Mouse (Mus musculus): ENCODE measurements at regions not wholly inside any gene's neighbourhood (a gene's known extent, or its start where the extent isn't known, plus 50 kb on each side); places are given as distances from the start of the nearest gene placed in this dataset.

- no peaks in the 10 kb centered on the region for H3K4me1 ChIP-seq (ENCODE audit: control insufficient read depth, insufficient read depth, low read length)
- no peaks in the 10 kb centered on the region for H3K27me3 ChIP-seq (ENCODE audit: control insufficient read depth, insufficient read depth, low read length)
- H3K27ac ChIP-seq (ENCODE audit: control insufficient read depth, insufficient read depth, low read depth, low read length) = no peak overlapping the region
- H3K36me3 ChIP-seq (ENCODE audit: control insufficient read depth, insufficient read depth, low read length) = no peaks in the 10 kb centered on the region
- no peak overlapping the region for H3K4me3 ChIP-seq (ENCODE audit: control insufficient read depth, low read depth, low read length)
- TF ChIP-seq POLR2A (IDR thresholded peaks at IDR 0.05; ENCODE audit: control insufficient read depth, low read depth, low read length) = no peak
- no peak for TF ChIP-seq CTCF (IDR thresholded peaks at IDR 0.05; ENCODE audit: control insufficient read depth, insufficient read depth, insufficient replicate concordance, low read depth, low read length)
Observed at GRCm38 (mm10) chr3:131795108-131796005, 230.8 kb downstream of the Papss1 start.

- no peaks in the 10 kb centered on the region for H3K27me3 ChIP-seq (ENCODE audit: control insufficient read depth, insufficient read depth, low read length)
- H3K4me1 ChIP-seq (ENCODE audit: control insufficient read depth, insufficient read depth, low read length) = no peaks in the 10 kb centered on the region
- no peak overlapping the region for H3K27ac ChIP-seq (ENCODE audit: control insufficient read depth, insufficient read depth, low read depth, low read length)
- H3K36me3 ChIP-seq (ENCODE audit: control insufficient read depth, insufficient read depth, low read length) = no peaks in the 10 kb centered on the region
- TF ChIP-seq CTCF (IDR thresholded peaks at IDR 0.05; ENCODE audit: control insufficient read depth, insufficient read depth, insufficient replicate concordance, low read depth, low read length) = no peak
- no peak for TF ChIP-seq POLR2A (IDR thresholded peaks at IDR 0.05; ENCODE audit: control insufficient read depth, low read depth, low read length)
- H3K4me3 ChIP-seq (ENCODE audit: control insufficient read depth, low read depth, low read length) = no peak overlapping the region
Observed at GRCm38 (mm10) chr3:131799774-131800173, 235.2 kb downstream of the Papss1 start.

- no peak overlapping the region for H3K4me3 ChIP-seq (ENCODE audit: control insufficient read depth, low read depth, low read length)
- H3K36me3 ChIP-seq (ENCODE audit: control insufficient read depth, insufficient read depth, low read length) = no peaks in the 10 kb centered on the region
- TF ChIP-seq CTCF (IDR thresholded peaks at IDR 0.05; ENCODE audit: control insufficient read depth, insufficient read depth, insufficient replicate concordance, low read depth, low read length) (no peak), POLR2A (IDR thresholded peaks at IDR 0.05; ENCODE audit: control insufficient read depth, low read depth, low read length) (no peak)
- H3K27me3 ChIP-seq (ENCODE audit: control insufficient read depth, insufficient read depth, low read length) = no peaks in the 10 kb centered on the region
- H3K27ac ChIP-seq (ENCODE audit: control insufficient read depth, insufficient read depth, low read depth, low read length) = no peak overlapping the region
- H3K4me1 ChIP-seq (ENCODE audit: control insufficient read depth, insufficient read depth, low read length) = no peaks in the 10 kb centered on the region
Observed at GRCm38 (mm10) chr3:131801551-131801950, 237.0 kb downstream of the Papss1 start.

GRCm38 (mm10) chr3:131802841-131803240 is 238.3 kb downstream of the Papss1 start:
- TF ChIP-seq POLR2A (IDR thresholded peaks at IDR 0.05; ENCODE audit: control insufficient read depth, low read depth, low read length) (no peak), CTCF (IDR thresholded peaks at IDR 0.05; ENCODE audit: control insufficient read depth, insufficient read depth, insufficient replicate concordance, low read depth, low read length) (no peak)
- no peaks in the 10 kb centered on the region for H3K27me3 ChIP-seq (ENCODE audit: control insufficient read depth, insufficient read depth, low read length)
- no peaks in the 10 kb centered on the region for H3K36me3 ChIP-seq (ENCODE audit: control insufficient read depth, insufficient read depth, low read length)
- no peaks in the 10 kb centered on the region for H3K4me1 ChIP-seq (ENCODE audit: control insufficient read depth, insufficient read depth, low read length)
- no peak overlapping the region for H3K27ac ChIP-seq (ENCODE audit: control insufficient read depth, insufficient read depth, low read depth, low read length)
- no peak overlapping the region for H3K4me3 ChIP-seq (ENCODE audit: control insufficient read depth, low read depth, low read length)

GRCm38 (mm10) chr3:131808127-131808526 is 243.6 kb downstream of the Papss1 start:
- Histone ChIP-seq H3K27me3 (ENCODE audit: control insufficient read depth, insufficient read depth, low read length) (no peaks in the 10 kb centered on the region), H3K4me1 (ENCODE audit: control insufficient read depth, insufficient read depth, low read length) (no peaks in the 10 kb centered on the region), H3K27ac (ENCODE audit: control insufficient read depth, insufficient read depth, low read depth, low read length) (no peak overlapping the region), H3K4me3 (ENCODE audit: control insufficient read depth, low read depth, low read length) (no peak overlapping the region), H3K36me3 (ENCODE audit: control insufficient read depth, insufficient read depth, low read length) (no peaks in the 10 kb centered on the region)
- no peak for TF ChIP-seq CTCF (IDR thresholded peaks at IDR 0.05; ENCODE audit: control insufficient read depth, insufficient read depth, insufficient replicate concordance, low read depth, low read length)
- TF ChIP-seq POLR2A (IDR thresholded peaks at IDR 0.05; ENCODE audit: control insufficient read depth, low read depth, low read length) = no peak

GRCm38 (mm10) chr3:131812968-131813367 is 248.4 kb downstream of the Papss1 start:
- Histone ChIP-seq H3K27me3 (ENCODE audit: control insufficient read depth, insufficient read depth, low read length) (no peaks in the 10 kb centered on the region), H3K4me3 (ENCODE audit: control insufficient read depth, low read depth, low read length) (no peak overlapping the region), H3K36me3 (ENCODE audit: control insufficient read depth, insufficient read depth, low read length) (no peaks in the 10 kb centered on the region)

GRCm38 (mm10) chr3:131818806-131819205 is 254.2 kb downstream of the Papss1 start:
- no peak for TF ChIP-seq CTCF (IDR thresholded peaks at IDR 0.05; ENCODE audit: control insufficient read depth, insufficient read depth, insufficient replicate concordance, low read depth, low read length)
- TF ChIP-seq POLR2A (IDR thresholded peaks at IDR 0.05; ENCODE audit: control insufficient read depth, low read depth, low read length) = no peak

More at GRCm38 (mm10) chr3:131812968-131813367, 248.4 kb downstream of the Papss1 start:
- TF ChIP-seq POLR2A (IDR thresholded peaks at IDR 0.05; ENCODE audit: control insufficient read depth, low read depth, low read length) = no peak
- no peak for TF ChIP-seq CTCF (IDR thresholded peaks at IDR 0.05; ENCODE audit: control insufficient read depth, insufficient read depth, insufficient replicate concordance, low read depth, low read length)
- Histone ChIP-seq H3K4me1 (ENCODE audit: control insufficient read depth, insufficient read depth, low read length) (no peaks in the 10 kb centered on the region), H3K27ac (ENCODE audit: control insufficient read depth, insufficient read depth, low read depth, low read length) (no peak overlapping the region)

More at GRCm38 (mm10) chr3:131818806-131819205, 254.2 kb downstream of the Papss1 start:
- Histone ChIP-seq H3K27me3 (ENCODE audit: control insufficient read depth, insufficient read depth, low read length) (no peaks in the 10 kb centered on the region), H3K4me3 (ENCODE audit: control insufficient read depth, low read depth, low read length) (no peak overlapping the region), H3K4me1 (ENCODE audit: control insufficient read depth, insufficient read depth, low read length) (no peaks in the 10 kb centered on the region), H3K27ac (ENCODE audit: control insufficient read depth, insufficient read depth, low read depth, low read length) (no peak overlapping the region), H3K36me3 (ENCODE audit: control insufficient read depth, insufficient read depth, low read length) (no peaks in the 10 kb centered on the region)
